Mouse (Mus musculus): ENCODE results near the gene Foxe3.

Foxe3 gene

GRCm38 (mm10) chr4:114876441-114876972 lies 49.3 kb downstream of the Foxe3 start:
- DNase-seq (ENCODE audit: low read depth, low spot score): no peak

Data from forelimb bud, embryonic 11.5 days (tissue).